Mouse (Mus musculus) embryonic facial prominence, embryonic 14.5 days (tissue): ENCODE data around the gene Foxk2. TPM values are rescaled to one million over a fixed set of nuclear protein-coding genes. Genes with fewer than 3 reads are reported as not detected.
A peak's percentile ranks its signal among the peaks of the same experiment; 100 is the strongest.

ENCODE experiments used
- ATAC-seq: fragments of 200-750 bp; cut with Nextera tagmentation; 2 replicates; pipeline ENCODE4 v1.8.0; 2017; ENCODE audit warnings: low read depth, moderate number of reproducible peaks, moderate TSS enrichment
- DNase-seq: peaks from one replicate; pipeline ENCODE4 v3.0.0-alpha.2; 2015; ENCODE audit warnings: low spot score
- H3K27ac ChIP-seq: fragments of 300-500 bp; sonication (generic); replicated peaks from 2 replicates; pipeline ENCODE4 v1.5.1; 2014; ENCODE audit warnings: low read depth, mild to moderate bottlenecking, low read length, moderate library complexity
- H3K27me3 ChIP-seq: fragments of 300-500 bp; sonication (generic); replicated peaks from 2 replicates; pipeline ENCODE4 v1.6.1; 2014; ENCODE audit warnings: low read length; ENCODE audit not compliant: control insufficient read depth, insufficient read depth
- H3K36me3 ChIP-seq: fragments of 300-500 bp; sonication (generic); 2 replicates; pipeline ENCODE4 v1.6.1; 2014; ENCODE audit warnings: low read length, mixed read lengths; ENCODE audit not compliant: control insufficient read depth, insufficient read depth
- H3K4me1 ChIP-seq: fragments of 300-500 bp; sonication (generic); 2 replicates; pipeline ENCODE4 v1.6.1; 2014; ENCODE audit warnings: antibody characterized with exemption, low read length; ENCODE audit not compliant: control insufficient read depth, insufficient read depth
- H3K4me2 ChIP-seq: fragments of 300-500 bp; sonication (generic); 2 replicates; pipeline ENCODE4 v1.6.1; 2014; ENCODE audit warnings: low read depth, mild to moderate bottlenecking, low read length, moderate library complexity, mixed read lengths
- H3K4me3 ChIP-seq: fragments of 300-500 bp; sonication (generic); 2 replicates; pipeline ENCODE4 v1.5.1; 2014; ENCODE audit warnings: low read depth, mild to moderate bottlenecking, low read length
- H3K9ac ChIP-seq: fragments of 300-500 bp; sonication (generic); 2 replicates; pipeline ENCODE4 v1.6.1; 2014; ENCODE audit warnings: low read depth, mild to moderate bottlenecking, low read length, moderate library complexity, mixed read lengths
- H3K9me3 ChIP-seq: fragments of 300-500 bp; sonication (generic); 2 replicates; pipeline ENCODE4 v1.6.1; 2016; ENCODE audit warnings: low read length; ENCODE audit not compliant: control insufficient read depth
- WGBS: fragments of 180-500 bp; shearing (Covaris S2); extraction: QIAGEN DNeasy Blood & Tissue Kit; methylation state at CpG from one replicate; pipeline ENCODE4 v1.1.7; 2014; 5-methylcytosine and 5-hydroxymethylcytosine counted together
- polyA plus RNA-seq: library from polyadenylated mRNA; unstranded; fragments of >200 nt; fragmentation: Nextera tagmentation; extraction: Ambion mirVana; gene quantifications from 2 replicates; pipeline ENCODE4 v1.2.1, GENCODE M21; 2014

Gene Foxk2
- polyA plus RNA-seq, 1 experiment from 2014 or later, result 9.9 TPM

GRCm38 (mm10) chr11:121260211-121260906, 569 bp downstream of the Foxk2 start:
- ATAC-seq, result peak; percentile 4; the same call in 1 of the 2 replicates
- H3K36me3 ChIP-seq, result peaks cover 35% of the 10 kb centered on the region
- peak overlapping the region; percentile 85 for H3K27ac ChIP-seq
- no peaks in the 10 kb centered on the region for H3K27me3 ChIP-seq
- peak overlapping the region; percentile 96 for H3K4me3 ChIP-seq
- peak overlapping the region; percentile 95 for H3K9ac ChIP-seq
- no peaks in the 10 kb centered on the region for H3K9me3 ChIP-seq
- peak; percentile 9 for DNase-seq
- H3K4me2 ChIP-seq, result peak overlapping the region; percentile 91
- WGBS, result under 1% methylated on average over 10 of the region's 60 CpGs
- peaks cover 9% of the 10 kb centered on the region for H3K4me1 ChIP-seq

GRCm38 (mm10) chr11:121261074-121261473, 1.3 kb downstream of the Foxk2 start:
- WGBS, result 42% methylated on average over 2 of the region's 2 CpGs
- no peaks in the 10 kb centered on the region for H3K9me3 ChIP-seq
- H3K4me1 ChIP-seq, result peaks cover 9% of the 10 kb centered on the region
- peak overlapping the region; percentile 95 for H3K9ac ChIP-seq
- DNase-seq (no peak), ATAC-seq (no peak)
- H3K27ac ChIP-seq, result no peak overlapping the region
- no peaks in the 10 kb centered on the region for H3K27me3 ChIP-seq
- peak overlapping the region; percentile 91 for H3K4me2 ChIP-seq
- H3K36me3 ChIP-seq, result peaks cover 34% of the 10 kb centered on the region
- H3K4me3 ChIP-seq, result peak overlapping the region; percentile 96

DNA sequence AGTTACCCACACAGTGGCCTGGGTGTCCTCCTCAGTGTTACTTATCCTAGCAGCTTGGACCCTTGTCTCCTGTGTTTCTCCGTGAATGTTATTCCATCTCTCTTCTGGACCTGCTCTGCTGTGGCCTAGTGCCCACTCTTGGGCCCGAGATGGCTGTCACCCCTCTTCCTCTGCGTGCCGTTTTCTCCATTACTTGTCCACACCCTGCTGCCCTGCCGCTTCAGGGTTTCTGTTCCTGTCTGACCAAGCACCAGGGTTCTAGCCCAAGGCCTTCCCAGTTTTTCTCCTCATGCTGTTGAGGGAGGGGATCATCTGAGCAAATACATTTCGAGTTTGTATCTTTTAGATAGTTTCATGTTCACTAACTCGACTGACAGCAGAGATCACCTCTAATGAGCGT, 17.7 kb downstream of the Foxk2 start:
- H3K4me1 ChIP-seq, result no peaks in the 10 kb centered on the region
- 90% methylated on average over 8 of the region's 8 CpGs for whole genome bisulfite sequencing
- H3K36me3 ChIP-seq, result peaks cover 7% of the 10 kb centered on the region
- DNase-seq (no peak), ATAC-seq (no peak)
- no peaks in the 10 kb centered on the region for H3K27me3 ChIP-seq
- H3K4me3 ChIP-seq, result no peak overlapping the region
- H3K9me3 ChIP-seq, result no peaks in the 10 kb centered on the region
- H3K9ac ChIP-seq, result no peak overlapping the region
- H3K27ac ChIP-seq, result no peak overlapping the region
- H3K4me2 ChIP-seq, result no peak overlapping the region

GRCm38 (mm10) chr11:121278011-121278410, 18.2 kb downstream of the Foxk2 start:
- Histone ChIP-seq H3K4me1 (no peaks in the 10 kb centered on the region), H3K36me3 (peaks cover 2% of the 10 kb centered on the region; the same call in 1 of the 2 replicates), H3K27ac (no peak overlapping the region), H3K9me3 (no peaks in the 10 kb centered on the region), H3K9ac (no peak overlapping the region), H3K27me3 (no peaks in the 10 kb centered on the region), H3K4me2 (no peak overlapping the region), H3K4me3 (no peak overlapping the region)
- ATAC-seq (no peak), DNase-seq (no peak)
- WGBS, result 88% methylated on average over 3 of the region's 3 CpGs

DNA sequence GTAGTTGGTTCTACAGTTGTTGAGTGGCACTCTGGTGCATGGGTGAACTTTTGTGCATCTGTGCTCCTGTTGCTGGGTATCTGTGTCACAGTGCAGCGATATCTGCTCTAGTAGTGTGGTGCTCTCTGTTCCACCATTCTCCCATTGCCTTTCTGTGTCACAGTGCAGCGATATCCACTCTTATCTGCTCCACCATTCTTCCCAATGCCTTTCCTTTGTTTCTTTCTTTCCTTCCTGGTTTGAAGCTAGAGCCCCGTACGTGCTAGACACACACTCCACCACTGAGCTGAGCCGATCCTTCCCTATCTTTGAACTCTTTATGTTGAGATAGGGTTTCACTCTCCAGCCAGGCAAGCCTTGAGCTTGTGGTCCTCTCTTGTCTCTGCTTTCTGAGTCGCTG, 23.1 kb downstream of the Foxk2 start:
- no peaks in the 10 kb centered on the region for H3K27me3 ChIP-seq
- 80% methylated on average over 6 of the region's 6 CpGs for WGBS
- no peaks in the 10 kb centered on the region for H3K4me1 ChIP-seq
- no peak overlapping the region for H3K9ac ChIP-seq
- no peaks in the 10 kb centered on the region for H3K9me3 ChIP-seq
- H3K4me3 ChIP-seq, result no peak overlapping the region
- H3K36me3 ChIP-seq, result peaks cover 33% of the 10 kb centered on the region
- DNase-seq (no peak), ATAC-seq (no peak)
- H3K27ac ChIP-seq, result no peak overlapping the region
- H3K4me2 ChIP-seq, result no peak overlapping the region

GRCm38 (mm10) chr11:121289859-121290258, 30.1 kb downstream of the Foxk2 start:
- Histone ChIP-seq H3K4me1 (no peaks in the 10 kb centered on the region), H3K9ac (no peak overlapping the region), H3K27me3 (no peaks in the 10 kb centered on the region), H3K9me3 (no peaks in the 10 kb centered on the region), H3K4me3 (no peak overlapping the region), H3K27ac (no peak overlapping the region), H3K4me2 (no peak overlapping the region), H3K36me3 (peaks cover 90% of the 10 kb centered on the region)
- no peak for ATAC-seq
- 93% methylated on average over 3 of the region's 3 CpGs for WGBS
- DNase-seq, result no peak

DNA sequence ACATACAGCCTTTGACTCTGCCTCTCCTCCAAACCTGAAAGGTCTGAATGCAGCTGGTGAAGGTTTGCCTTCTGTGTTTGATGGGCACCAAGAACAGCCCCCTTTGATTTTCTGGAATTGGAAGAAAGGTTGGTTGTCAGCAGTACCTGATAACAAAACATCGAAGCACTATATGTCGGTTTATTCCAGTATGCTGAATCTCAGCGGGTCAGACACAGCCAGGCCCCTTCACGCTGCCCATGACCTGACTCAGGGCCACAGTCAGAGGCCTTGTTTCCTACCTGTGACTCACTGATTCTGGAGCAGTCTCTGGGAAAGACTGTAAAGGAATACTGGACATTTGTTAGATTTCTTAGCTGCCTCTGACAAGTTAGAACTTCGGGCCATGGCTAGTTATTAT, 35.0 kb downstream of the Foxk2 start:
- H3K9me3 ChIP-seq, result no peaks in the 10 kb centered on the region
- no peak overlapping the region for H3K9ac ChIP-seq
- 95% methylated on average over 5 of the region's 5 CpGs for WGBS
- H3K4me2 ChIP-seq, result no peak overlapping the region
- DNase-seq, result no peak
- H3K4me3 ChIP-seq, result no peak overlapping the region
- H3K27me3 ChIP-seq, result no peaks in the 10 kb centered on the region
- H3K27ac ChIP-seq, result no peak overlapping the region
- peaks cover 89% of the 10 kb centered on the region for H3K36me3 ChIP-seq
- no peak for ATAC-seq
- no peaks in the 10 kb centered on the region for H3K4me1 ChIP-seq

DNA sequence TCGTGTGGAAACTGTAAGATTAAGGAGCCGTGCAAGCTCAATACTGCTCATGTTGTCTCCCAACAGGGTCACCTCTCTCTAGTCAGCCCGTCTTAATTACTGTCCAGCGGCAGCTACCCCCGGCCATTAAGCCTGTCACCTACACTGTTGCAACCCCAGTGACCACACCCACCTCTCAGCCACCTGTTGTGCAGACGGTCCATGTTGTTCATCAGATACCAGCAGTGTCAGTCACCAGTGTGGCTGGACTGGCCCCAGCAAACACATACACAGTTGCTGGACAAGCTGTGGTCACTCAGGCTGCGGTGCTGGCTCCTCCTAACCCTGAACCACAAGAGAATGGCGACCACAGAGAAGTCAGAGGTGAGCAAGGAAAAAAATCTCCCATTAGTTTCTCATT, 38.7 kb downstream of the Foxk2 start:
- Histone ChIP-seq H3K4me2 (no peak overlapping the region), H3K27ac (no peak overlapping the region), H3K36me3 (peaks cover 91% of the 10 kb centered on the region), H3K4me3 (no peak overlapping the region), H3K4me1 (no peaks in the 10 kb centered on the region), H3K27me3 (no peaks in the 10 kb centered on the region), H3K9ac (no peak overlapping the region), H3K9me3 (no peaks in the 10 kb centered on the region)
- WGBS, result 91% methylated on average over 8 of the region's 8 CpGs
- no peak for ATAC-seq
- DNase-seq, result no peak

DNA sequence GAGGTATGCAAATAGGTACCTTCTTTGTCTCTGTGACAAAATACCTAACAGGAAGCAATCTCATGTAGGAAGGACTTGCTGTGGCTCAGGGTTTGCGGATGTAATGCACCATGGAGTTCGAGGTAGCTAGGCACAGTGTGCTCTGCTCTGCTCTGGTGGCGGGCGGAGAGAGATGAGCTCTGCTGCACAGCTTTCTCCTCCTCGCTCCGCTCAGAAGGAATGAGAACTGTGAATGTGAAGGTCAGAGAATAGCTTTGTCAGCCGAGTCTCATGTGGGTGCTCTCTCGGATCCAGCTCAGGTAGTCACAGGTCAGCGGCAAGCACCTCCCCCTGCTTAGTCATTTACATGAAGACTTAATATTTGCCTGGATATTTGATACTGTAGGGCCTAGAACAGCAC, 40.5 kb downstream of the Foxk2 start:
- ATAC-seq (no peak), DNase-seq (no peak)
- H3K4me2 ChIP-seq, result no peak overlapping the region
- H3K27ac ChIP-seq, result no peak overlapping the region
- H3K36me3 ChIP-seq, result peaks cover 96% of the 10 kb centered on the region
- H3K4me1 ChIP-seq, result no peaks in the 10 kb centered on the region
- 90% methylated on average over 9 of the region's 9 CpGs for WGBS
- no peaks in the 10 kb centered on the region for H3K27me3 ChIP-seq
- no peak overlapping the region for H3K4me3 ChIP-seq
- H3K9ac ChIP-seq, result no peak overlapping the region
- no peaks in the 10 kb centered on the region for H3K9me3 ChIP-seq
